Mouse (Mus musculus): ENCODE results near the gene Thsd7a.

GRCm38 (mm10) chr6:12712581-12712980 is 36.6 kb downstream of the Thsd7a start:
- no peak for TF ChIP-seq ZNF384 (IDR thresholded peaks at IDR 0.05; ENCODE audit: low read depth, low read length)
- TF ChIP-seq CHD2 (IDR thresholded peaks at IDR 0.05; ENCODE audit: low read depth, low read length) = no peak

Data from ES-E14 (cell line).